Mouse (Mus musculus): Measurements from ENCODE around the gene Zfp174.
"Not testable (repeated sequence)": the region's sequence is repeated elsewhere in the genome, so short reads cannot be mapped to it uniquely, and the experiment has no call there.

Gene Zfp174

GRCm38 (mm10) chr16:3846711-3847518 is at the start of gene Zfp174:
Zfp174 (plus strand) TSS chr16:3847268.
- peak; percentile 94 to 95 for DNase-seq

GRCm38 (mm10) chr16:3808176-3808575 is 38.9 kb upstream of the Zfp174 start:
- DNase-seq: no peak

- not testable (repeated sequence) for DNase-seq
These were observed 32.4 kb upstream of the Zfp174 start for GRCm38 (mm10) chr16:3814667-3815066.

- no peak for DNase-seq
These were observed 26.9 kb upstream of the Zfp174 start for GRCm38 (mm10) chr16:3820202-3820601.

GRCm38 (mm10) chr16:3828021-3828420 is 19.0 kb upstream of the Zfp174 start:
- DNase-seq: no peak

GRCm38 (mm10) chr16:3829727-3830126 is 17.3 kb upstream of the Zfp174 start:
- DNase-seq: no peak

GRCm38 (mm10) chr16:3830588-3831109 is 16.4 kb upstream of the Zfp174 start, which contains the start of gene Olfr15:
Olfr15 (plus strand) TSS chr16:3830878.
- no peak for DNase-seq

GRCm38 (mm10) chr16:3835461-3835860 is 11.6 kb upstream of the Zfp174 start:
- DNase-seq: no peak

GRCm38 (mm10) chr16:3839157-3839885 is 7.7 kb upstream of the Zfp174 start:
- peak in 1 of 2 experiments; percentile 35 for DNase-seq

- no peak for DNase-seq
These were observed 4.1 kb upstream of the Zfp174 start for GRCm38 (mm10) chr16:3842989-3843388.

GRCm38 (mm10) chr16:3843796-3844195 is 3.3 kb upstream of the Zfp174 start:
- no peak for DNase-seq

GRCm38 (mm10) chr16:3847871-3848270 is 803 bp downstream of the Zfp174 start:
- no peak for DNase-seq

- no peak for DNase-seq
These were observed 1.3 kb downstream of the Zfp174 start for GRCm38 (mm10) chr16:3848416-3848815.

- not testable (repeated sequence) for DNase-seq
These were observed 4.2 kb downstream of the Zfp174 start for GRCm38 (mm10) chr16:3851301-3851700.

GRCm38 (mm10) chr16:3852586-3852985 is 5.5 kb downstream of the Zfp174 start:
- DNase-seq: no peak

- no peak for DNase-seq
These were observed 7.5 kb downstream of the Zfp174 start for GRCm38 (mm10) chr16:3854437-3855182.

GRCm38 (mm10) chr16:3855776-3856175 is 8.7 kb downstream of the Zfp174 start:
- DNase-seq: no peak

- no peak for DNase-seq
These were observed 12.2 kb downstream of the Zfp174 start for GRCm38 (mm10) chr16:3859254-3859653.

GRCm38 (mm10) chr16:3871815-3872214 is 24.7 kb downstream of the Zfp174 start:
- no peak for DNase-seq

GRCm38 (mm10) chr16:3872216-3873047 is 25.4 kb downstream of the Zfp174 start, which contains the start of gene Naa60:
Naa60 (plus strand) TSS chr16:3872375.
- peak; percentile 93 to 96 for DNase-seq

- no peak for DNase-seq
These were observed 29.3 kb downstream of the Zfp174 start for GRCm38 (mm10) chr16:3876346-3876745.

All from lung, postnatal 4 days (tissue).